Mouse (Mus musculus) thymus, postnatal 36 days (tissue): ENCODE measurements around the gene Apeh.

Experiments used
- DNase-seq, 2 experiments: peaks; one replicate each; pipeline ENCODE4 v3.0.0; 2022; ENCODE audit warnings: mixed read lengths in 2 of 2

Apeh gene

GRCm38 (mm10) chr9:108051184-108051930, 43.0 kb downstream of the Apeh start:
- DNase-seq: peak in 1 of 2 experiments; percentile 12

- DNase-seq: peak in 1 of 2 experiments; percentile 15
These were observed 44.7 kb downstream of the Apeh start for GRCm38 (mm10) chr9:108049561-108050251.

- peak; percentile 87 to 94 for DNase-seq
These were observed 45.4 kb downstream of the Apeh start, which contains the start of gene Gmppb for GRCm38 (mm10) chr9:108049016-108049455. TSS of gene Gmppb (plus strand) at chr9:108049242.

GRCm38 (mm10) chr9:108048566-108048955, 45.8 kb downstream of the Apeh start:
- no peak for DNase-seq

GRCm38 (mm10) chr9:108047601-108048565, 46.5 kb downstream of the Apeh start:
- DNase-seq: peak in 1 of 2 experiments; percentile 15

GRCm38 (mm10) chr9:108046582-108046981, 47.8 kb downstream of the Apeh start:
- DNase-seq: peak in 1 of 2 experiments; percentile 7

GRCm38 (mm10) chr9:108044751-108045492, 49.5 kb downstream of the Apeh start:
- DNase-seq: no peak
